Mouse (Mus musculus): ENCODE results near the gene Asprv1. TPM values are rescaled to one million over a fixed set of nuclear protein-coding genes. Genes with fewer than 3 reads are reported as not detected.

Asprv1 gene
- polyA plus RNA-seq, 1 experiment from 2014 or later, result 4.6 TPM

DNA sequence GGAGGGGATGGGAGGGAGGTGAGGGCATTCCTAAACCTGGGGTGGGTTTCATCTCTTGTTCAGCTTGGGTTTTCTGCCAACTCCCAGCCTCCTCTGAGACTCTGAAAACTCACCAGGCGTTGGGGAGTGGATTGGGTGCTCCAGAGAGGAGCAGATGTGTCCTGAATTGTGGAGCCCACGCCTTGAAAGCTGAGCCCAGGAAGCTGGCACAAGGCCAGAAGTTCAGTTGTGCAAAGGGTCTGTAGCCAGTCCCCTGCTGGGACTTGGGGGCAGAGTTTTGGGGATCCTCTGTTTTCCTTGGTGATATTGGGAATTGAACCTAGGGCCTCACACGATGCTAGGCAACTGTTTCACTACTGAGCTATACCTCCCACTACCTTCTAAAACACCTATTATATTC lies 2.2 kb downstream of the Asprv1 start:
- DNase-seq (ENCODE audit: low spot score) (no peak), ATAC-seq (no peak)
- Histone ChIP-seq H3K9ac (replicated peaks; ENCODE audit: low read depth) (no peak overlapping the region), H3K9me3 (ENCODE audit: low read length) (no peaks in the 10 kb centered on the region), H3K27ac (ENCODE audit: low read length) (no peak overlapping the region), H3K36me3 (ENCODE audit: insufficient read depth, low read length) (no peaks in the 10 kb centered on the region), H3K27me3 (replicated peaks; ENCODE audit: insufficient read depth, low read length) (no peaks in the 10 kb centered on the region), H3K4me1 (ENCODE audit: insufficient read depth, low read depth, low read length) (no peaks in the 10 kb centered on the region), H3K4me3 (ENCODE audit: low read depth, low read length) (no peak overlapping the region), H3K4me2 (replicated peaks; ENCODE audit: low read depth, low read length) (no peak overlapping the region)
- TF ChIP-seq CTCF (IDR thresholded peaks at IDR 0.05) (no peak), EP300 (IDR thresholded peaks at IDR 0.05) (no peak)
- 67% methylated on average over 3 of the region's 3 CpGs for whole genome bisulfite sequencing

DNA sequence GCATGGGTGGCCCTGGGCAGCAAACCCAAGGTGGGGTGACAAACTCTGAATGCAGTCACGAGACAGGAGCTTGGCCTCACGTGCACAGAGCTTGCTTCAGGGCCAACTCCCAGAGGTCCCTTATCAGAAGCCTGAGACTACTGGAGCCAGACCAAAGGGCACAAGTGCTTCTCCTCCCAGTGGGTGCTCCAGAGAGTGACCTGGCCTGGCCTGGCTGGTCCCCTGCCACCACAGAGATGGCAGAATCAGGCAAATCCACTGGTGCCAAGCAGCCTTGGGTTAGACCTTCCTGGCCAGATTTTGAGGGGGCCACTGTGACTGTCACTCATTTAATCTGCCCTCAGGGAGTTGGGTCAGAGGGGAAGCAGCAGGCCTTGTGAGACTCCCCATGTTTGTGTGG lies 8.5 kb downstream of the Asprv1 start:
- whole genome bisulfite sequencing, result 58% methylated on average over 2 of the region's 2 CpGs

DNA sequence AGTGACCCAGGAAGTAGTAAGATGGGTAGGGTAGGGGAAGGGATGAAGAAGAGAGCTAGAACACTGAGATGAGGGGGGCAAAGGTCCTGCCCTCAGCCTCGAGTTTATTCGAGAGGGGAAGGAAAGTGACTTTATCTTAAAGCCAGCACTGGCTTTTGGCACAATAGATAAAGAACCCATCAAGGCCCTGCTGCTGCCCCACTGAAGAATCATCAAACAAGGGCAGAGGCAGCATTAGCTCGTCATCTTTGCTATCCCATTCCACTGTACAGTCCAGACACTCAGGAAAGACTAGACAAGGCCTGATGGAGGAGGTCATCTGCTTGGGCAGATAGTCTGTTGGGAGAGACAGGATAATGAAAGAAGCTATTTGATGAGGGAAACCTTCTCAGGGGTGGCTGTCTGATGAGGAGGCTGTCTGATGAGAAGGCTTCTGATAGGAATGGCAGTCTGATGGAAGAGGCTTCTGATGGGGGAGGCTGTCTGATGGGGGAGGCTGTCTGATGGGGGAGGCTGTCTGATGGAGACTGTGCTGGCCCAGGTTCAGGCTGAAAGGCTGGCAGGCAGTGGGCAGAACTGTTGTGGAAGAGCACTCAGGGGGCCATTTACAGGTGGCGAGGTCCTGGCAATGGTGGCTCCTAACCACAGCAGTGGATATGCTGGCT lies 9.3 kb downstream of the Asprv1 start:
- H3K4me1 ChIP-seq (ENCODE audit: insufficient read depth, low read depth, low read length), result no peaks in the 10 kb centered on the region
- no peaks in the 10 kb centered on the region for H3K27me3 ChIP-seq (replicated peaks; ENCODE audit: insufficient read depth, low read length)
- ATAC-seq (no peak), DNase-seq (ENCODE audit: low spot score) (no peak)
- whole genome bisulfite sequencing, result 50% methylated on average over 4 of the region's 4 CpGs
- no peaks in the 10 kb centered on the region for H3K36me3 ChIP-seq (ENCODE audit: insufficient read depth, low read length)
- no peak overlapping the region for H3K4me2 ChIP-seq (replicated peaks; ENCODE audit: low read depth, low read length)
- H3K27ac ChIP-seq (ENCODE audit: low read length), result no peak overlapping the region
- no peaks in the 10 kb centered on the region for H3K9me3 ChIP-seq (ENCODE audit: low read length)
- no peak overlapping the region for H3K9ac ChIP-seq (replicated peaks; ENCODE audit: low read depth)
- no peak for TF ChIP-seq EP300 (IDR thresholded peaks at IDR 0.05)
- no peak for TF ChIP-seq CTCF (IDR thresholded peaks at IDR 0.05)
- no peak overlapping the region for H3K4me3 ChIP-seq (ENCODE audit: low read depth, low read length)

More for the DNA sequence above, 8.5 kb downstream of the Asprv1 start:
- no peaks in the 10 kb centered on the region for H3K4me1 ChIP-seq (ENCODE audit: insufficient read depth, low read depth, low read length)
- H3K9ac ChIP-seq (replicated peaks; ENCODE audit: low read depth), result no peak overlapping the region
- DNase-seq (ENCODE audit: low spot score), result peak; percentile 34
- no peak overlapping the region for H3K27ac ChIP-seq (ENCODE audit: low read length)
- H3K4me2 ChIP-seq (replicated peaks; ENCODE audit: low read depth, low read length), result no peak overlapping the region
- H3K36me3 ChIP-seq (ENCODE audit: insufficient read depth, low read length), result no peaks in the 10 kb centered on the region
- no peaks in the 10 kb centered on the region for H3K27me3 ChIP-seq (replicated peaks; ENCODE audit: insufficient read depth, low read length)
- TF ChIP-seq CTCF (IDR thresholded peaks at IDR 0.05), result no peak
- no peak for TF ChIP-seq EP300 (IDR thresholded peaks at IDR 0.05)
- no peaks in the 10 kb centered on the region for H3K9me3 ChIP-seq (ENCODE audit: low read length)
- peak; percentile 77 for ATAC-seq
- H3K4me3 ChIP-seq (ENCODE audit: low read depth, low read length), result no peak overlapping the region

DNA sequence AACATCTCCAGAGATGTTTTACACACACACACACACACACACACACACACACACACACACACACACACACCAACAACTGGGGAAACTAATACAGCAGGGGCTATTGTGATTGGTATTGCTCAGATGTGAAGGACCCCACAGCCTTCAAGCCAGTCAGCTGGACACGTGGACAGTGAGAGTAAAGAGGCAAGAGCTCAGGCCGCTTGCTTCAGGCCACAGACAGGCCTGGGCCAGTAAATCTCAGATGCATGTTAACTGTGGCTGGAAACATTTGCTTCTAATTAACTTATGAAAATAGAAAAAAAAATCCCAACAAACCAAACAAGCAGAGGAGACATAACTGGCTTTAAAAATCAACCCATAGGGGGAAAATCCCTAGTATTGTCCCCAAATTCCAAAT lies 9.9 kb downstream of the Asprv1 start:
- no peaks in the 10 kb centered on the region for H3K27me3 ChIP-seq (replicated peaks; ENCODE audit: insufficient read depth, low read length)
- H3K4me2 ChIP-seq (replicated peaks; ENCODE audit: low read depth, low read length), result no peak overlapping the region
- H3K9me3 ChIP-seq (ENCODE audit: low read length), result no peaks in the 10 kb centered on the region
- TF ChIP-seq EP300 (IDR thresholded peaks at IDR 0.05) (no peak), CTCF (IDR thresholded peaks at IDR 0.05) (no peak)
- H3K36me3 ChIP-seq (ENCODE audit: insufficient read depth, low read length), result no peaks in the 10 kb centered on the region
- WGBS, result 70% methylated on average over 2 of the region's 2 CpGs
- no peaks in the 10 kb centered on the region for H3K4me1 ChIP-seq (ENCODE audit: insufficient read depth, low read depth, low read length)
- no peak overlapping the region for H3K27ac ChIP-seq (ENCODE audit: low read length)
- no peak overlapping the region for H3K4me3 ChIP-seq (ENCODE audit: low read depth, low read length)
- DNase-seq (ENCODE audit: low spot score), result no peak
- no peak overlapping the region for H3K9ac ChIP-seq (replicated peaks; ENCODE audit: low read depth)
- ATAC-seq, result no peak

DNA sequence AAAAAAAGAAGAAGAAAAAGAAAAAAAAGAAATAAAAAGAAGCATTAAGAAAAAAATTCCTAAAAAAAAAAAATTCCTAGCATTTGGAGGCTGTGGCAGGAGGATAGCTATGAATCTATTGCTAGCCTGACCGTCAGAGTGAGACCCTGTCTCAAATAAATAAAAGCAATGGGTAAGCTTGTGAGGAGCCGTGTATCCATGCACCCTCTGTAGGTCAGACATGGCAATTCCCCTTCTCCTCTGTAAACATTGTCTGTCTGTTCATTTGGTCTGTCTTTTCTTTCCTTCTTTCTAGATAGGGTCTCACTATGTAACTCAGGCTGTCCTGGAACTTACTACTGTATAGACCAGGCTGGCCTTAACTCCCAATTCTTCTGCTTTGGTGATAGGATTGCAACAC lies 10.5 kb downstream of the Asprv1 start:
- Histone ChIP-seq H3K27ac (ENCODE audit: low read length) (no peak overlapping the region), H3K4me2 (replicated peaks; ENCODE audit: low read depth, low read length) (no peak overlapping the region), H3K9me3 (ENCODE audit: low read length) (no peaks in the 10 kb centered on the region), H3K4me3 (ENCODE audit: low read depth, low read length) (no peak overlapping the region), H3K9ac (replicated peaks; ENCODE audit: low read depth) (no peak overlapping the region), H3K4me1 (ENCODE audit: insufficient read depth, low read depth, low read length) (no peaks in the 10 kb centered on the region), H3K27me3 (replicated peaks; ENCODE audit: insufficient read depth, low read length) (no peaks in the 10 kb centered on the region), H3K36me3 (ENCODE audit: insufficient read depth, low read length) (no peaks in the 10 kb centered on the region)
- ATAC-seq (0 out of 2 replicates have a peak, but pooled peaks have one; percentile 18), DNase-seq (ENCODE audit: low spot score) (peak; percentile 23)
- WGBS, result 17% methylated on average over 2 of the region's 2 CpGs
- TF ChIP-seq EP300 (IDR thresholded peaks at IDR 0.05), result no peak
- peak; percentile 62 for TF ChIP-seq CTCF (IDR thresholded peaks at IDR 0.05)

DNA sequence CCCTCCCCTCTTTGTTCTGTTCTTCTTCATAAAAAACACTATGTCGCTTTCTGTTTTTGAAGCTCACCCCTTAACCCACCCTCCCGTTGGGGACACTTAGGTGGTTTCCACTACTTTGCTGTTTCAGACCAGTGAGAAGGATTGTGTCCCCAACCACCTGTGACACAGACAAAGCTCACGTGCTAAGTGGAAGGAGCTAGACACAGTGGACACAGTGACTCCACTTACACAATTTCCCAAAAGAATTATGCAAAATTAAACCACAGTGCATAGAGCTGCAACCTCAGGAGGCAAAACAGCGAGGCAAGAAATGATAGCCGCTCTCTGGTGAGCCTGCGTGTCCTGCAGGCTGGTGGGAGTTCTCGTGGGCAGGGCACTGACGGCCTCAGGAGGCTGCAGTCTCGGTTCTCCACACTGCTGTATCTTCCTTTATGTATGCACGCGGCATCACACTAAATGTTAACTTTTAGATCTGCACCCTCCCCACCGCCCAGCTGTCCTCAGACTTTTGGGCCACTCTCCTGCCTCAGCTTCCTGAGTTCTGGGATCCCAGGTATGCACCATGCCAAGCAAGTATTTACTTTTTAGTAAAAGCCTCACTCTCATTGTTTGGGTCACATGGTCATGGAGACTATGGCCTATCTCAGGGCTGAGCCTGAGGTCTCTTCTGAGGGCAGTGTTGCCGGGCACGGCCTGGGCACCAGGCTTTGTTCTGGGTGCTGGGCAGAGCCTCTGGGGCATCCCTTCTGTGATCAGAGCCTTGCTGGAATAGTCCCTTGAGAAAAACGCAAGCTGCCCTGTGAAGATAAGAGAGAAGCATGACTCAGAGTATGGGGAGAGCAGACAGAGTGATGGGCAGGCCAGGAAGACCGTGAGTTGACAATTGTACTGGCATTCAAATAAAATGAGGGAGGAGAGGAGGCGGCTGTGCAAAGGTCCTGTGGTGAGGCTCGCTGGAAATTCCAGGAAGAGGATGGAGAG lies 11.5 kb downstream of the Asprv1 start:
- H3K4me3 ChIP-seq (ENCODE audit: low read depth, low read length), result no peak overlapping the region
- peak; percentile 30 for ATAC-seq
- TF ChIP-seq EP300 (IDR thresholded peaks at IDR 0.05), result no peak
- H3K4me2 ChIP-seq (replicated peaks; ENCODE audit: low read depth, low read length), result no peak overlapping the region
- DNase-seq (ENCODE audit: low spot score), result peak; percentile 35
- no peaks in the 10 kb centered on the region for H3K27me3 ChIP-seq (replicated peaks; ENCODE audit: insufficient read depth, low read length)
- no peaks in the 10 kb centered on the region for H3K9me3 ChIP-seq (ENCODE audit: low read length)
- no peak overlapping the region for H3K9ac ChIP-seq (replicated peaks; ENCODE audit: low read depth)
- 76% methylated on average over 18 of the region's 18 CpGs for WGBS
- H3K27ac ChIP-seq (ENCODE audit: low read length), result no peak overlapping the region
- no peaks in the 10 kb centered on the region for H3K4me1 ChIP-seq (ENCODE audit: insufficient read depth, low read depth, low read length)
- H3K36me3 ChIP-seq (ENCODE audit: insufficient read depth, low read length), result no peaks in the 10 kb centered on the region

Data from lung, postnatal 0 days (tissue).